Comparison of ENCODE assay signal across 19 mouse cellular contexts in genomic region chr2:20831608-20832406, GRCm38 (mm10).
"Had no signal": no experiment of that assay in that cellular context is flagged by ENCODE, and none has a peak within 500 bp of the region (broad histone marks: within the 10 kb centered on the region; RNA-seq: fewer than 3 reads in every experiment).

No protein-coding gene starts in this region.

- DNase-seq: kidney, adult 18-20 months; kidney, postnatal 10 days; kidney, postnatal 36 days; layer of hippocampus, postnatal 36 days; liver; lung, adult 18-20 months; lung, postnatal 10 days; lung, postnatal 4 days; midbrain, embryonic 14.5 days; right cerebral cortex, postnatal 25 days; spleen, adult 18-20 months; thymus, postnatal 25 days had no signal

- H3K36me3 ChIP-seq: liver, embryonic 12.5 days; liver, embryonic 15.5 days; lung, embryonic 15.5 days; neural tube, embryonic 12.5 days; stomach, embryonic 15.5 days had no signal

- H3K4me3 ChIP-seq: left cerebral cortex, adult 2 months; liver, embryonic 12.5 days; liver, embryonic 15.5 days; lung, embryonic 15.5 days; neural tube, embryonic 12.5 days; stomach, embryonic 15.5 days had no signal

- H3K27ac ChIP-seq: left cerebral cortex, adult 2 months; liver, embryonic 12.5 days; liver, embryonic 15.5 days; lung, embryonic 15.5 days; neural tube, embryonic 12.5 days; stomach, embryonic 15.5 days had no signal

- H3K4me2 ChIP-seq: liver, embryonic 12.5 days; liver, embryonic 15.5 days; lung, embryonic 15.5 days; midbrain, embryonic 11.5 days; neural tube, embryonic 12.5 days; stomach, embryonic 15.5 days had no signal

- H3K4me1 ChIP-seq: liver, embryonic 12.5 days; liver, embryonic 15.5 days; lung, embryonic 15.5 days; neural tube, embryonic 12.5 days; stomach, embryonic 15.5 days had no signal

- H3K9me3 ChIP-seq: liver, embryonic 12.5 days; liver, embryonic 15.5 days; lung, embryonic 15.5 days; neural tube, embryonic 12.5 days; stomach, embryonic 15.5 days had no signal

- H3K27me3 ChIP-seq: liver, embryonic 12.5 days; liver, embryonic 15.5 days; lung, embryonic 15.5 days; neural tube, embryonic 12.5 days; stomach, embryonic 15.5 days had no signal

- ATAC-seq: liver, embryonic 12.5 days had no signal

- H3K9ac ChIP-seq: liver, embryonic 12.5 days; liver, embryonic 15.5 days; lung, embryonic 15.5 days; neural tube, embryonic 12.5 days; stomach, embryonic 15.5 days had no signal
